18 mouse cellular contexts compared by ENCODE assay signal in genomic region chr2:46503074-46503473, GRCm38 (mm10).
"Had no signal": no experiment of that assay in that cellular context is flagged by ENCODE, and none has a peak within 500 bp of the region (broad histone marks: within the 10 kb centered on the region; RNA-seq: fewer than 3 reads in every experiment).

No protein-coding gene starts in this region.

- H3K27ac ChIP-seq: limb, embryonic 15.5 days; liver, embryonic 12.5 days; liver, embryonic 14.5 days; midbrain, embryonic 10.5 days; midbrain, embryonic 12.5 days; neural tube, embryonic 13.5 days; neural tube, embryonic 15.5 days had no signal

- H3K9me3 ChIP-seq: limb, embryonic 15.5 days; liver, embryonic 12.5 days; midbrain, embryonic 10.5 days; midbrain, embryonic 12.5 days; neural tube, embryonic 13.5 days; neural tube, embryonic 15.5 days had no signal

- DNase-seq: midbrain, embryonic 14.5 days; retina, postnatal 1 day; right cerebral cortex, adult 18-20 months; right cerebral cortex, postnatal 25 days; right cerebral cortex, postnatal 4 days; spleen, adult 18-20 months; thymus, adult 18-20 months; thymus, postnatal 14 days; thymus, postnatal 36 days had no signal

- H3K9ac ChIP-seq: limb, embryonic 15.5 days; liver, embryonic 12.5 days; liver, embryonic 14.5 days; midbrain, embryonic 12.5 days; neural tube, embryonic 13.5 days; neural tube, embryonic 15.5 days had no signal

- ATAC-seq: liver, embryonic 12.5 days; midbrain, embryonic 16.5 days had no signal

- H3K4me2 ChIP-seq: limb, embryonic 15.5 days; liver, embryonic 12.5 days; midbrain, embryonic 12.5 days; neural tube, embryonic 13.5 days; neural tube, embryonic 15.5 days had no signal

- H3K4me3 ChIP-seq: limb, embryonic 15.5 days; liver, embryonic 12.5 days; midbrain, embryonic 10.5 days; midbrain, embryonic 12.5 days; myocyte; neural tube, embryonic 13.5 days; neural tube, embryonic 15.5 days had no signal

- H3K4me1 ChIP-seq: limb, embryonic 15.5 days; liver, embryonic 12.5 days; midbrain, embryonic 12.5 days; neural tube, embryonic 13.5 days; neural tube, embryonic 15.5 days had no signal

- H3K27me3 ChIP-seq: limb, embryonic 15.5 days; liver, embryonic 12.5 days; midbrain, embryonic 12.5 days; neural tube, embryonic 13.5 days; neural tube, embryonic 15.5 days had no signal

- H3K36me3 ChIP-seq: limb, embryonic 15.5 days; liver, embryonic 12.5 days; midbrain, embryonic 10.5 days; midbrain, embryonic 12.5 days; neural tube, embryonic 13.5 days; neural tube, embryonic 15.5 days had no signal
